Mouse (Mus musculus): ENCODE results near the gene Rpf2. TPM values are rescaled to one million over a fixed set of nuclear protein-coding genes. Genes with fewer than 3 reads are reported as not detected.

The Rpf2 gene
- polyA plus RNA-seq, 1 experiment from 2014 or later, result 63.1 TPM

DNA sequence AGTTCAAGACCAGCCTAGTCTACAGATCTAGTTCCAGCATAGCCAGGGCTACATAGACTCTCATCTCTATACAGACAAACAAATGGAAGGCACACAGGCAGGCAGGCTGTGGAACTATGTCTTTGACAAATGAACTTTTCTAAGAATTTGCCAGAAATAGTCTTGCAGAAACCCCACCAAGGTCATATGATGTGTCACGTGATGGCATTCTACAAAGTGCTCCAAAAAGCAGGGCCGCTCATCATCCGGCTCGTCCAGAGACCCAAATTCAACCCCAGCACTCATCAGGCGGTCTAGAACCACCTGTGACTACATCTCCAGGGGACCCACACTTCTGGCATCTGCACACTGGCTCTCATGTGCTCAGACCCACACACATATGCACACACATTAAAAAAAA is 9.0 kb downstream of the Rpf2 start:
- no peak overlapping the region for H3K27ac ChIP-seq
- no peak overlapping the region for H3K4me2 ChIP-seq
- 88% methylated on average over 5 of the region's 5 CpGs for WGBS
- no peak overlapping the region for H3K9ac ChIP-seq
- H3K4me3 ChIP-seq (replicated peaks), result no peak overlapping the region
- H3K27me3 ChIP-seq (replicated peaks), result no peaks in the 10 kb centered on the region
- H3K9me3 ChIP-seq, result no peaks in the 10 kb centered on the region
- ATAC-seq (ENCODE audit: insufficient read depth, low FRiP score, low read depth), result no peak
- peaks cover 26% of the 10 kb centered on the region for H3K36me3 ChIP-seq
- H3K4me1 ChIP-seq, result no peaks in the 10 kb centered on the region

DNA sequence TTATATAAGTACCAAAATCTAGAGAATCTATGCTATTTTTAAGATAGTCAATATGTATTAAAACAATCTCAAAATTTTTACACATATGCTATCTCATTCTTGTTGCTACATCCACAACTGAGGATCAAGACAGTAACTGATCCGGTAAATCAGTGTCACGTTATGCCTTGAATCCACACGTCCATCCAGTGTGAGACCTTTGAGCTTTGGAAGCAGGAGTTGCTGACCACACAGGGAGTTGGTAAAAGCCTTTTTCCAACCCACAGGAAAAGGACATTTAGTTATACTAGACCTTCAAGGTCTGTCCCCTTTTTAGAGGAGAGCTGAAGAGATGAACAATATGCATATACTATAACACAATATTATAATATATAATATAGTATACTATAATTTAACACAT is 13.6 kb downstream of the Rpf2 start:
- 89% methylated on average over 3 of the region's 3 CpGs for WGBS
- H3K4me2 ChIP-seq, result no peak overlapping the region
- no peaks in the 10 kb centered on the region for H3K27me3 ChIP-seq (replicated peaks)
- no peak overlapping the region for H3K9ac ChIP-seq
- no peaks in the 10 kb centered on the region for H3K9me3 ChIP-seq
- no peak overlapping the region for H3K4me3 ChIP-seq (replicated peaks)
- peaks cover 32% of the 10 kb centered on the region for H3K36me3 ChIP-seq
- no peak for ATAC-seq (ENCODE audit: insufficient read depth, low FRiP score, low read depth)
- no peaks in the 10 kb centered on the region for H3K4me1 ChIP-seq
- H3K27ac ChIP-seq, result no peak overlapping the region

DNA sequence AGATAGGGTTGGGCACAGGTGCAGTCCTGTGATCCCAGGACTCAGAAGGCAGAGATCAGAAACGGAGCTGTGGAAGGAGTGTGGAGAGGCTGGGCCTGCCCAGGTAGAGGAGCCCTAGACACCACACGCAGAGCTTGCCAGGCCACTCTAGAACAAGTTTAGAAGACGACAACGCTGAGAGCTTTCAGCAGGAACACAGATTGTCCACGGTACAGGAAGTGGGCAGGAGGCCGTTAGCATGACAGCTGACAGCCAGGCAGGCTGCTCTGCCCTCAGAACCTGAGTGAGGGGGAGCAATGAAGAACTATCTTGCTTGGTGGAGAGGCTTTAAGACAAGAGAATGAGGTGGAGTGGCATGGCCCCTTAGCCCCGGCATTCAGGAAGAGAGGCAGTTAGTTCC is 14.4 kb downstream of the Rpf2 start:
- H3K36me3 ChIP-seq, result peaks cover 24% of the 10 kb centered on the region
- ATAC-seq (ENCODE audit: insufficient read depth, low FRiP score, low read depth), result no peak
- H3K9me3 ChIP-seq, result no peaks in the 10 kb centered on the region
- H3K4me2 ChIP-seq, result no peak overlapping the region
- no peaks in the 10 kb centered on the region for H3K4me1 ChIP-seq
- no peak overlapping the region for H3K4me3 ChIP-seq (replicated peaks)
- no peaks in the 10 kb centered on the region for H3K27me3 ChIP-seq (replicated peaks)
- H3K27ac ChIP-seq, result no peak overlapping the region
- 75% methylated on average over 7 of the region's 7 CpGs for WGBS
- no peak overlapping the region for H3K9ac ChIP-seq

DNA sequence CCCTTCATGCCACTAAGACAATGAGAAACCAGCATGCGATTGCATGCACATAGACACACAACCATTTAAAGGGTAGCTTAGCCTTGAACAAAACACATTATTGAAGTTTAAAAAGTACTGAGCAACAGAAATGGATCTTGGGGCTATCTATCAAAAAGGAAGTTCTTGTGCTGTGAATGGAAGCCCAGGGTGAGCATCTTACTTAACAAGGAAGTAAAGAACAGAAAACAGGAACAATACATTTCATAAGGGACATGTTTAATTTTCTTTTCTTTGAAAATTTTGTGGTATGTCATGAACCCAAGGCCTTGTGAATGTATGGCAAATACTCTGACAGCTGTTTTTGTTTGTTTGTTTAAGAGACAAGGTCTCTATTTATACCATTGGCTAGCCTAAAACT is 17.1 kb downstream of the Rpf2 start:
- WGBS, result 92% methylated on average over 1 of the region's 1 CpGs
- Histone ChIP-seq H3K9me3 (no peaks in the 10 kb centered on the region), H3K4me2 (no peak overlapping the region), H3K9ac (no peak overlapping the region), H3K4me1 (no peaks in the 10 kb centered on the region), H3K4me3 (replicated peaks) (no peak overlapping the region), H3K27ac (no peak overlapping the region), H3K36me3 (peaks cover 15% of the 10 kb centered on the region), H3K27me3 (replicated peaks) (no peaks in the 10 kb centered on the region)
- ATAC-seq (ENCODE audit: insufficient read depth, low FRiP score, low read depth), result no peak

DNA sequence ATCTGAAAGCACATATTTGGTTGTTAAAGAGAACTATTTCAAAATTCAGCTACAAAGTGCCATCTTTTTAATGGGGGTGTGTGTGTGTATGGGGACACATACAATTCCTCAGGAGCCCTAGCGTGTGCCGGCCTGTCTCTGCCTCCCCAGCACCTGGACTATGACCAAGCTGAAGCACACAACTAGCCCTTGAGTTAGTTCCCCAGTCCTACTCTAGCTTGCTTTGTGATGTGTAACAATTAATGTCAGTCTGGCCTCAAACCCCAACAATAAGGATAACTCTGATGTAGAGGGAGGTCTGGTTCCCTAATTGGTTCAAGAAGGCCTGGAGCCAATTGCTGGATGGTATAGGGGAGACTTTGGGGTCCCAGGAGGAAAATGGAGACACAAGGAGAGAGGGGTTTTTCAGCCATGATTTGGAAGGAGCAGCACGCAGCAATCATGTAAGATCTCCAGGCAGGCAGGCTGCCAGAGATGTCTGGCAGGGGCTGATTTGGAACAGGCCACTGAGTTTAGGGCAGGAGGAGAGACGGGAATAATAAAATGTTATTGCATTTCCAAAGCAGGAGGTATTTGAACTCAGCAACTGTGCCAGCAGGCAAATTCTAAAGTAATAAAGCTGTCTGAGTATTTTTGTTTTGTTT is 19.1 kb downstream of the Rpf2 start:
- no peak for ATAC-seq (ENCODE audit: insufficient read depth, low FRiP score, low read depth)
- H3K4me1 ChIP-seq, result no peaks in the 10 kb centered on the region
- H3K4me2 ChIP-seq, result no peak overlapping the region
- H3K9ac ChIP-seq, result no peak overlapping the region
- no peaks in the 10 kb centered on the region for H3K9me3 ChIP-seq
- no peaks in the 10 kb centered on the region for H3K27me3 ChIP-seq (replicated peaks)
- WGBS, result 76% methylated on average over 4 of the region's 4 CpGs
- H3K4me3 ChIP-seq (replicated peaks), result no peak overlapping the region
- peaks cover 27% of the 10 kb centered on the region for H3K36me3 ChIP-seq
- H3K27ac ChIP-seq, result no peak overlapping the region

DNA sequence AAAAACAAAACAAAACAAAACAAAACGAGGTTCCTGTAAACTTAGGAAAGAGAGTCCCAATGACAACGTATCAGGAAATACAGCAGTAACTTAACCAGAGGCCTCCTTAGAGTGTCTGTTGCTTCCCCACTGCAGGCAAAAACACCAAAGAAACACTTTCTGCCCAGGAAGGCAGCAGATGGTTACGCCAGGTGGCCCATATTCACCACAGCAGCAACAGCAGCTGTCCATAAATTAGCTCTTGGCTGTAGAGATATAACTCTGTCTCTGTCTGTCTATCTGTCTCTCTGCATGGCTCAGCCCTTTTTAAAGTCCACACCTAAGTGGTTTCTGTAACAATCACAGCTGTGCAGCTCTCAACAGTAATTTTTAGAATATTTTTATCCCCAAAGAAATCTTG is 28.0 kb downstream of the Rpf2 start:
- H3K4me3 ChIP-seq (replicated peaks), result no peak overlapping the region
- no peak for ATAC-seq (ENCODE audit: insufficient read depth, low FRiP score, low read depth)
- H3K27ac ChIP-seq, result 0 out of 2 replicates have a peak overlapping the region, but pooled peaks have one; percentile 11
- 76% methylated on average over 3 of the region's 3 CpGs for WGBS
- H3K27me3 ChIP-seq (replicated peaks), result no peaks in the 10 kb centered on the region
- H3K36me3 ChIP-seq, result peaks cover 18% of the 10 kb centered on the region
- H3K4me2 ChIP-seq, result no peak overlapping the region
- H3K9me3 ChIP-seq, result no peaks in the 10 kb centered on the region
- no peak overlapping the region for H3K9ac ChIP-seq
- no peaks in the 10 kb centered on the region for H3K4me1 ChIP-seq

DNA sequence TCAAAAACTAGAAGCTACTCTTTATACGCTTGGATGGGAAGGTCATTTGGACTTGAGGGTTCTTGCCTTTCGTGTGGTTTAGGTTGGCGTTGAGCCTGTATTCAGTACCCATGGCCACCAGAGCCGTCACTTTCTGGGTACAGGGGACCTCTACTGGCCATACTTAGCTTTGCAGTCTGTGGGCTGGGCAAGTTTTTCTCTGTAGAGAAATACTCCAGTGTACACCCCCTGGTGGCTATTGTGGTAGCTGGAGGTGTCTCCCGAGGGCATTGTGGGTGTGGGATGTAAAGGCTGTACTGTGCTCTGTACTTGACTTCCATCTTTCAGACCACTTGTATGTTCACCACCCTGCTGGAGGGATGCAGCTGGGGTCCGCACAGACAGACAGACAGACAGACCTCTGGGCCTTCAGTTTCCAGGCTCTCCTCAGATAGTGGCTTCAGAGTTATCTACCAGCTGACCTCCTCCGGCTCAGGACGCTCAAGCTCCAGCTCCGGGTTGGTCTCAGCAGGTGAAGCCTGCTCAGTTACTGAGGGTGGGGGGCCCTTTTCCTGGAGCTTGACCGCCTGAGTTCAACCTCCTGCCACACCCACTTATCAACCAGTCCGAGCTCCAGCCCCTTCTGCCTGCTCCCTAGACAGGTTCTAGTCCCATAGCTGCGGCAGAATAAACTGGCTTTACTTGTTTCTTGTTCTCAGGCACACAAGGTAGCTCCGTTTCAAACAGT is 34.2 kb downstream of the Rpf2 start:
- WGBS, result 30% methylated on average over 13 of the region's 13 CpGs
- H3K4me2 ChIP-seq, result no peak overlapping the region

DNA sequence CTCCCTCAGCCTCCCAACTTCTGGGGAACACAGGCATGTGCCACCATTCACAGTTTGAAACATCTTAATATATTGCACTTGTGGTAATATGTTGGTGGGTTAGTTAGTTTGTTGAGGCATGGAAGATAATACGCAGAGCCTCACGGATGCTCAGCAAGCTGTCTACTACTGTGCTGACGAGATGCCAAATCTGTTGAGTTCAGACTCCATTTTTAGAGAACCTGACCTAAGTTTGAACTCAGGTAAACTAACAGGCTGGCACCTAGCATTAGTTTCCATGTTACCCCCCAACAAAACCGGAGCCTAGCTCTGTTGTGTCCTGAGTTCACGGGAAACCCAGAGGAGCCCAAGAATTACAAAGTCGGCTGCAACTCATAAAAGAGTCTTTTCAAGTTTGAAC is 51.8 kb downstream of the Rpf2 start:
- H3K9me3 ChIP-seq, result no peaks in the 10 kb centered on the region
- WGBS, result 82% methylated on average over 6 of the region's 6 CpGs
- 0 out of 2 replicates have a peak, but pooled peaks cover 7% of the 10 kb centered on the region for H3K4me1 ChIP-seq
- ATAC-seq (ENCODE audit: insufficient read depth, low FRiP score, low read depth), result no peak
- no peaks in the 10 kb centered on the region for H3K36me3 ChIP-seq
- H3K4me2 ChIP-seq, result no peak overlapping the region
- no peak overlapping the region for H3K27ac ChIP-seq
- no peak overlapping the region for H3K9ac ChIP-seq
- H3K4me3 ChIP-seq (replicated peaks), result no peak overlapping the region
- no peaks in the 10 kb centered on the region for H3K27me3 ChIP-seq (replicated peaks)

More for the DNA sequence above, 34.2 kb downstream of the Rpf2 start:
- no peak overlapping the region for H3K4me3 ChIP-seq (replicated peaks)
- no peaks in the 10 kb centered on the region; the same call in 1 of the 2 replicates for H3K27me3 ChIP-seq (replicated peaks)
- no peaks in the 10 kb centered on the region for H3K4me1 ChIP-seq
- no peaks in the 10 kb centered on the region for H3K36me3 ChIP-seq
- no peak overlapping the region for H3K27ac ChIP-seq
- H3K9ac ChIP-seq, result no peak overlapping the region
- no peaks in the 10 kb centered on the region for H3K9me3 ChIP-seq
- peak; percentile 87 for ATAC-seq (ENCODE audit: insufficient read depth, low FRiP score, low read depth)

DNA sequence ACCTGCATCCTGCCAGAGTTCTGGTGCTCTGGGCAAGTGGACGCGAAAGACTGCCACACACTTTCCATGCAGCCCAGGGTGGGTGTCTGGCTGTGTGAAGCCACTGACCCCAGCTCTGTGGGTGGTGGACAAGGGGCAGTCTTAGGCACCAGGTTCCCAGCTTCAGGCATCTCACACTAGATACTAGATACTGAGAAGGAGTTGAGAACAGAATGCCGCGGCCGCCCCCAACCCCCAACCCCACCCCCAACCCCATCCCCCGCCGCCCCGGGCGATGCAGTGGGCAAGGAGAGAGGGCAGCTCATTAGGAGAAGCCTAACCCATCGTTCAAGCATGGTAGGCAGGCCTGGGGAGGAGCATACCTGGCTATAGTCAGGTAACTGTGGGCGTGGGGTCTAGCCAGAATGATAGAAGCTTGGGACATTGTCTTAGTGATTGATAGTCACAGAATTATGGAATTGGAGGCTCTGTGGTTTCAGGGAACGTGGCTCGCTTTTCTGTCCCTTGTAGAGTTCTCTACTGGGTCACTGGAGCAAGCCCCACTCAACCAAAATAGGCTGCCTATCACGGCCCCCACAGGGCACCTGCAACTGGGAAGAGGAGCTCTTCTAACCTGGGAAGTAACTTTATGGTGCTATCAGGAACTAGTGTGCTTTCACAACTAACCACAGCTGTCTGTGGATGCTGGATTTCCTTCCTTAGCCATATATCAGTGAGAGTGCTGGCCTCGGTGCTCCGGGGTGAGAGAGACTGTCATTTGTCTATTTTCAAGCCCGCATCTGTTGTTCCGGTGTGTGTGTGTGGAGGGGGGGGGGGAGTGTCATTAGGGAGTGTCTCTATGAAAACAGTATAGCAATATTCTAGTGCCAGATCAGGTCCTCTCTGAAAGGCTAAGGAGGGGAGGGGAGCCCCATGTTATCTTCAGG is 54.6 kb downstream of the Rpf2 start:
- peak overlapping the region; percentile 16; the same call in 1 of the 2 replicates for H3K4me3 ChIP-seq (replicated peaks)
- H3K27me3 ChIP-seq (replicated peaks), result no peaks in the 10 kb centered on the region
- 0 out of 2 replicates have a peak, but pooled peaks cover 7% of the 10 kb centered on the region for H3K4me1 ChIP-seq
- ATAC-seq (ENCODE audit: insufficient read depth, low FRiP score, low read depth), result no peak
- H3K4me2 ChIP-seq, result peak overlapping the region; percentile 49
- no peaks in the 10 kb centered on the region for H3K9me3 ChIP-seq
- no peak overlapping the region for H3K27ac ChIP-seq
- 45% methylated on average over 18 of the region's 18 CpGs for WGBS
- H3K36me3 ChIP-seq, result no peaks in the 10 kb centered on the region
- H3K9ac ChIP-seq, result 0 out of 2 replicates have a peak overlapping the region, but pooled peaks have one; percentile 2

DNA sequence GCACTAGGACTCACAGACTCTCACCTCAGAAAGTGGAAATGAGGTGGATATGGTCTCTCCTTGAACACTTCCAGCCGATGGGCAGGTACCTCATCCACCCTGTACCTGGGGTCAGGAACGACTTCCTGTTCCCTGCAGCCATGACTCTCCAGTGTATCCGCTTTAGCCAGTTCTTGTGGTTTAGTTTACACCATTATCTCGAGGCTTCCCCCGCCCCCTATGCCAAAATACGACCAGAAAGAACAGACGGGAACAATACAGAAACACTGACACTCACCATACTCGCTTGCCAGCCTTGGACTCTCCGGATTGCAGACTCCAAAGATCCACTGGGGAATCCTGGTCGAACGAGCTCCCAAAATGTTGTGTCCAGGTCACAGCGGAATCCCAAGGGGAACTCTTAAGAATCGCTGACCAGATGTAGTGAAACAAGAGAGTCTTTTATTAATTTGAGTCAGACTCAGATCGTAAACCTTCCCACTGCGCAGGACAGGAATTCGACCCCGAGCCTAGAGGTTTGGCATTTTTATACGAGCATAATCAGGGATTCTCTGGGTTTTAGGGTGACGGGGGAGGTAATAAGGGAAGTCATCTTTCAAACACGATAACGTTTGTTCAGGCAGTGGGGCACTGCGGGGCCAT is 55.4 kb downstream of the Rpf2 start:
- 34% methylated on average over 22 of the region's 22 CpGs for WGBS

DNA sequence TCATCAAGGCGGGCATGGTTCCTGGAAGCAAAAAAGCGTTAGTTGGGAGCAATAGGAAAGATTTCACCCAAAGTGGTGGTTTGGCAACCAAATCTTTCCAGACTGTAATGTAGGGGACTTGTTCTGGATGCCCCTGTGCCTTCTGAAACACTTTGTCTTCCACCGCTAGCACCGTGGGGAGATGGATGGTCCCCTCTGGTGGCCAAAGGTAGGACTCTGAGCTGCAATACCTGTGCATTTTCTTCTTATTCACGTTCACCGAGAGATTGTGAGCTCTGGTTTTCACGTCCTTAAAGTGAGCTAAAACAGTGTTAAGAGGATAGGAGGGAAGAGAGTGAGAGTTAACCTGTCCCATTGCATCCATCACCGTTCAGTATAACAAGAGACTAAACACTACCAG is 56.0 kb downstream of the Rpf2 start:
- no peaks in the 10 kb centered on the region for H3K36me3 ChIP-seq
- ATAC-seq (ENCODE audit: insufficient read depth, low FRiP score, low read depth), result no peak
- no peak overlapping the region for H3K4me3 ChIP-seq (replicated peaks)
- H3K9me3 ChIP-seq, result no peaks in the 10 kb centered on the region
- H3K27ac ChIP-seq, result no peak overlapping the region
- no peak overlapping the region for H3K9ac ChIP-seq
- 0 out of 2 replicates have a peak, but pooled peaks cover 7% of the 10 kb centered on the region for H3K4me1 ChIP-seq
- 76% methylated on average over 8 of the region's 8 CpGs for WGBS
- H3K4me2 ChIP-seq, result no peak overlapping the region
- no peaks in the 10 kb centered on the region for H3K27me3 ChIP-seq (replicated peaks)

More for the DNA sequence above, 55.4 kb downstream of the Rpf2 start:
- no peaks in the 10 kb centered on the region for H3K36me3 ChIP-seq
- no peak overlapping the region for H3K27ac ChIP-seq
- ATAC-seq (ENCODE audit: insufficient read depth, low FRiP score, low read depth), result no peak
- H3K4me1 ChIP-seq, result 0 out of 2 replicates have a peak, but pooled peaks cover 7% of the 10 kb centered on the region
- H3K4me3 ChIP-seq (replicated peaks), result peak overlapping the region; percentile 16; the same call in 1 of the 2 replicates
- H3K4me2 ChIP-seq, result peak overlapping the region; percentile 49
- 0 out of 2 replicates have a peak overlapping the region, but pooled peaks have one; percentile 2 for H3K9ac ChIP-seq
- no peaks in the 10 kb centered on the region for H3K27me3 ChIP-seq (replicated peaks)
- no peaks in the 10 kb centered on the region for H3K9me3 ChIP-seq
